Mouse (Mus musculus): ENCODE measurements at regions not wholly inside any gene's neighbourhood (a gene's known extent, or its start where the extent isn't known, plus 50 kb on each side); places are given as distances from the start of the nearest gene placed in this dataset.

- no peak for TF ChIP-seq CTCF (IDR thresholded peaks at IDR 0.05; ENCODE audit: borderline replicate concordance, control insufficient read depth, extremely low read depth, insufficient read depth, low read length, poor library complexity)
- TF ChIP-seq POLR2A (IDR thresholded peaks at IDR 0.05; ENCODE audit: control insufficient read depth, extremely low read depth, insufficient read depth, low read length, poor library complexity) = no peak
Observed at GRCm38 (mm10) chr2:170247702-170248445, 100.0 kb upstream of the Zfp217 start.
